Mouse (Mus musculus) kidney, embryonic 14.5 days (tissue): ENCODE data around the gene Kndc1. TPM values are rescaled to one million over a fixed set of nuclear protein-coding genes. Genes with fewer than 3 reads are reported as not detected.

ENCODE experiments used
- ATAC-seq: fragments of 200-750 bp; cut with Nextera tagmentation; 2 replicates; pipeline ENCODE4 v1.8.0; 2017; ENCODE audit warnings: moderate number of reproducible peaks, mild to moderate bottlenecking, moderate TSS enrichment, moderate library complexity; ENCODE audit not compliant: low FRiP score, low TSS enrichment
- H3K27ac ChIP-seq: fragments of 300-500 bp; sonication (generic); 2 replicates; pipeline ENCODE4 v1.5.1; 2014; ENCODE audit warnings: low read depth, mild to moderate bottlenecking, low read length, moderate library complexity, mixed read lengths
- H3K27me3 ChIP-seq: fragments of 300-500 bp; sonication (generic); 2 replicates; pipeline ENCODE4 v1.6.1; 2014; ENCODE audit warnings: mild to moderate bottlenecking, low read length; ENCODE audit not compliant: control insufficient read depth, insufficient read depth
- H3K36me3 ChIP-seq: fragments of 300-500 bp; sonication (generic); 2 replicates; pipeline ENCODE4 v1.6.1; 2014; ENCODE audit warnings: low read length, mixed read lengths; ENCODE audit not compliant: control insufficient read depth, insufficient read depth
- H3K4me1 ChIP-seq: fragments of 300-500 bp; sonication (generic); 2 replicates; pipeline ENCODE4 v1.6.1; 2014; ENCODE audit warnings: low read length, mixed read lengths; ENCODE audit not compliant: control insufficient read depth, insufficient read depth
- H3K4me2 ChIP-seq: fragments of 300-500 bp; sonication (generic); replicated peaks from 2 replicates; pipeline ENCODE4 v1.6.1; 2014; ENCODE audit warnings: low read depth, mild to moderate bottlenecking, low read length
- H3K4me3 ChIP-seq: fragments of 300-500 bp; sonication (generic); 2 replicates; pipeline ENCODE4 v1.5.1; 2014; ENCODE audit warnings: mild to moderate bottlenecking, low read length
- H3K9ac ChIP-seq: fragments of 300-500 bp; sonication (generic); 2 replicates; pipeline ENCODE4 v1.6.1; 2014; ENCODE audit warnings: low read depth, mild to moderate bottlenecking, low read length, moderate library complexity
- H3K9me3 ChIP-seq: fragments of 300-500 bp; sonication (generic); 2 replicates; pipeline ENCODE4 v1.6.1; 2016; ENCODE audit warnings: low read length; ENCODE audit not compliant: control insufficient read depth
- WGBS: fragments of 180-500 bp; shearing (Covaris S2); extraction: QIAGEN DNeasy Blood & Tissue Kit; methylation state at CpG from one replicate; pipeline ENCODE4 v1.1.7; 2014; 5-methylcytosine and 5-hydroxymethylcytosine counted together
- polyA plus RNA-seq: library from polyadenylated mRNA; unstranded; fragments of >200 nt; fragmentation: Nextera tagmentation; extraction: Ambion mirVana; gene quantifications from 2 replicates; pipeline ENCODE4 v1.2.1, GENCODE M21; 2014

Kndc1 gene
- polyA plus RNA-seq, 1 experiment from 2014 or later, result 0.18 TPM

GRCm38 (mm10) chr7:139898606-139899005 lies 4.1 kb downstream of the Kndc1 start:
- H3K4me2 ChIP-seq, result no peak overlapping the region
- no peak overlapping the region for H3K4me3 ChIP-seq
- no peak overlapping the region for H3K9ac ChIP-seq
- no peaks in the 10 kb centered on the region for H3K36me3 ChIP-seq
- H3K27me3 ChIP-seq, result peaks cover 33% of the 10 kb centered on the region
- no peak overlapping the region for H3K27ac ChIP-seq
- WGBS, result 88% methylated on average over 2 of the region's 2 CpGs
- H3K4me1 ChIP-seq, result no peaks in the 10 kb centered on the region
- no peak for ATAC-seq
- H3K9me3 ChIP-seq, result no peaks in the 10 kb centered on the region

GRCm38 (mm10) chr7:139899505-139899904 lies 5.0 kb downstream of the Kndc1 start:
- Histone ChIP-seq H3K27me3 (peaks cover 24% of the 10 kb centered on the region), H3K4me2 (no peak overlapping the region), H3K4me3 (no peak overlapping the region), H3K36me3 (no peaks in the 10 kb centered on the region), H3K9ac (no peak overlapping the region), H3K27ac (no peak overlapping the region), H3K9me3 (no peaks in the 10 kb centered on the region), H3K4me1 (no peaks in the 10 kb centered on the region)
- WGBS, result 84% methylated on average over 7 of the region's 7 CpGs
- ATAC-seq, result no peak

GRCm38 (mm10) chr7:139900456-139900855 lies 6.0 kb downstream of the Kndc1 start:
- H3K4me3 ChIP-seq, result no peak overlapping the region
- H3K9me3 ChIP-seq, result no peaks in the 10 kb centered on the region
- no peak overlapping the region for H3K27ac ChIP-seq
- ATAC-seq, result no peak
- H3K4me2 ChIP-seq, result no peak overlapping the region
- no peak overlapping the region for H3K9ac ChIP-seq
- H3K4me1 ChIP-seq, result no peaks in the 10 kb centered on the region
- WGBS, result 92% methylated on average over 7 of the region's 7 CpGs
- H3K27me3 ChIP-seq, result peaks cover 19% of the 10 kb centered on the region
- no peaks in the 10 kb centered on the region for H3K36me3 ChIP-seq

DNA sequence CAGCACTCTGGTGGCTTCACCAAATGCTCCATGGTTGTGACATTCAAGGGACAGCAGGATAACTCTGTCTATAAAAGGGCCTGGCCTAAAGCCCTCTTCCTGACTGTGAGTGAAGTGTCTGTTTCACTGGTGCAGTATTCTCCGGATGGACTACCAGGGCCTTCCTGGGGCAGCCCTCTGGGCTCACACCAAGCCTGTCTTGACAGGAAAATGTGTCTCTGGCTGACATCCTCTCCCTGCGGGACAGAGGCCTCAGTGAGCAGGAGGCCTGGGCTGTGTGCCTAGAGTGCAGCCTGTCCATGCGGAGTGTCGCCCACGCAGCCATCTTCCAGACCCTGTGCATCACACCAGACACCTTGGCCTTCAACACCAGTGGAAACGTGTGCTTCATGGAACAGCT lies 6.4 kb downstream of the Kndc1 start:
- H3K9ac ChIP-seq, result no peak overlapping the region
- no peaks in the 10 kb centered on the region for H3K4me1 ChIP-seq
- no peak for ATAC-seq
- H3K9me3 ChIP-seq, result no peaks in the 10 kb centered on the region
- no peak overlapping the region for H3K4me2 ChIP-seq
- H3K36me3 ChIP-seq, result no peaks in the 10 kb centered on the region
- WGBS, result 87% methylated on average over 6 of the region's 6 CpGs
- no peak overlapping the region for H3K4me3 ChIP-seq
- no peak overlapping the region for H3K27ac ChIP-seq
- peaks cover 14% of the 10 kb centered on the region for H3K27me3 ChIP-seq

- H3K27ac ChIP-seq, result no peak overlapping the region
- H3K36me3 ChIP-seq, result no peaks in the 10 kb centered on the region
- H3K4me3 ChIP-seq, result no peak overlapping the region
- H3K27me3 ChIP-seq, result peaks cover 5% of the 10 kb centered on the region; the same call in 1 of the 2 replicates
- no peaks in the 10 kb centered on the region for H3K9me3 ChIP-seq
- 24% methylated on average over 1 of the region's 1 CpGs for WGBS
- no peak for ATAC-seq
- H3K9ac ChIP-seq, result no peak overlapping the region
- H3K4me1 ChIP-seq, result no peaks in the 10 kb centered on the region
- no peak overlapping the region for H3K4me2 ChIP-seq
Observed at GRCm38 (mm10) chr7:139901981-139902380, 7.5 kb downstream of the Kndc1 start.

- Histone ChIP-seq H3K36me3 (no peaks in the 10 kb centered on the region), H3K4me1 (0 out of 2 replicates have a peak, but pooled peaks cover 4% of the 10 kb centered on the region), H3K27me3 (peaks cover 4% of the 10 kb centered on the region; the same call in 1 of the 2 replicates), H3K4me2 (peak overlapping the region; percentile 12; the same call in 1 of the 2 replicates), H3K4me3 (no peak overlapping the region), H3K27ac (no peak overlapping the region), H3K9me3 (no peaks in the 10 kb centered on the region), H3K9ac (no peak overlapping the region)
- ATAC-seq, result no peak
- 35% methylated on average over 6 of the region's 6 CpGs for WGBS
Observed at GRCm38 (mm10) chr7:139905261-139905660, 10.8 kb downstream of the Kndc1 start.

GRCm38 (mm10) chr7:139905661-139906060 lies 11.2 kb downstream of the Kndc1 start:
- H3K9ac ChIP-seq, result no peak overlapping the region
- H3K4me1 ChIP-seq, result 0 out of 2 replicates have a peak, but pooled peaks cover 5% of the 10 kb centered on the region
- H3K27me3 ChIP-seq, result peaks cover 4% of the 10 kb centered on the region; the same call in 1 of the 2 replicates
- no peak overlapping the region for H3K27ac ChIP-seq
- no peaks in the 10 kb centered on the region for H3K36me3 ChIP-seq
- H3K4me3 ChIP-seq, result no peak overlapping the region
- ATAC-seq, result peak; percentile 73; the same call in 1 of the 2 replicates
- WGBS, result 6% methylated on average over 6 of the region's 6 CpGs
- no peaks in the 10 kb centered on the region for H3K9me3 ChIP-seq
- H3K4me2 ChIP-seq, result peak overlapping the region; percentile 12; the same call in 1 of the 2 replicates

DNA sequence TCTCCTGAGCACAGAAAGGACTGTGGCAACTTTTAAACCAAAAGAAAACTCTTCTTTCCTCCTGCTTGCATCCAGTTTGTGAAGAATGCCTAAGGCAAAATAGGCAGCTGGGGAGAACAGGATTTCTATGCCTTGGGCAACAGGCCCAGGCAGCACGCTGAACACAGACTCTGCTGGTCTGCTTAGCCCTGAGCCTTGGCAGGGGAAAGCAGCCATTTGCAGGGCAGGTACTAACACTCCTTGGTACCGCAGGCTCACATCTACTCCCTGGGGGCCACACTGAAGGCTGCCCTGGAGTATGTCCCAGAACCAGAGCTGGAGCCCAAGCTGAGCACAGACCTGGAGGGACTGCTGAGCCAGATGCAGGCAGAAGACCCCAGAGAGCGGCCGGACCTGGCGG lies 13.7 kb downstream of the Kndc1 start:
- H3K4me2 ChIP-seq, result no peak overlapping the region
- no peak overlapping the region for H3K4me3 ChIP-seq
- H3K27me3 ChIP-seq, result peaks cover 4% of the 10 kb centered on the region; the same call in 1 of the 2 replicates
- H3K27ac ChIP-seq, result no peak overlapping the region
- H3K9ac ChIP-seq, result no peak overlapping the region
- H3K4me1 ChIP-seq, result 0 out of 2 replicates have a peak, but pooled peaks cover 5% of the 10 kb centered on the region
- H3K36me3 ChIP-seq, result no peaks in the 10 kb centered on the region
- no peaks in the 10 kb centered on the region for H3K9me3 ChIP-seq
- WGBS, result 75% methylated on average over 5 of the region's 5 CpGs
- ATAC-seq, result no peak

DNA sequence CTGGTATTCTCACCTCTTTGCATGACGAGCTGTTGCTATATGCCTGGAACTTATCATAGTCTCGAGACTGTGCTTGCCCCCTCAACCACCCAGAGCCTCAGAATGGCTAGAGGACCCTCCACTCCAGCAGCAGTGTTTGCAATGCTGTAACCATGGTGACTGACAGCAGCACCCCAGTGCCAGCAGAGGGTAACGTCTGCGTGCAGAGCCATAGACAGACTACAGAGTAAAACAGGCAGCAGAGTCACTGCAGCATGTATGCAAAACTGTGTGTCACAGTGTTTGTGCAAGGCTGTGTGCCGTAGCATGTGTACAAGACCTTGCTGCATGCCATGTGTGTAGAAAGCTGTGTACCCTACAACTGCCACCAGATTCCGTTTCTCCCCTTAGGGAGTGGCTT lies 15.0 kb downstream of the Kndc1 start:
- Histone ChIP-seq H3K27ac (no peak overlapping the region), H3K27me3 (peaks cover 5% of the 10 kb centered on the region), H3K4me2 (no peak overlapping the region), H3K9me3 (no peaks in the 10 kb centered on the region), H3K36me3 (no peaks in the 10 kb centered on the region), H3K4me1 (0 out of 2 replicates have a peak, but pooled peaks cover 9% of the 10 kb centered on the region), H3K4me3 (no peak overlapping the region), H3K9ac (no peak overlapping the region)
- ATAC-seq, result no peak
- WGBS, result 49% methylated on average over 6 of the region's 6 CpGs
